Mouse (Mus musculus): ENCODE measurements around the gene Sprr2a1. TPM values are rescaled to one million over a fixed set of nuclear protein-coding genes. Genes with fewer than 3 reads are reported as not detected.
"Not testable (repeated sequence)": the region's sequence is repeated elsewhere in the genome, so short reads cannot be mapped to it uniquely, and the experiment has no call there.

The Sprr2a1 gene
- total and polyA plus RNA-seq, 3 experiments, result not detected

DNA sequence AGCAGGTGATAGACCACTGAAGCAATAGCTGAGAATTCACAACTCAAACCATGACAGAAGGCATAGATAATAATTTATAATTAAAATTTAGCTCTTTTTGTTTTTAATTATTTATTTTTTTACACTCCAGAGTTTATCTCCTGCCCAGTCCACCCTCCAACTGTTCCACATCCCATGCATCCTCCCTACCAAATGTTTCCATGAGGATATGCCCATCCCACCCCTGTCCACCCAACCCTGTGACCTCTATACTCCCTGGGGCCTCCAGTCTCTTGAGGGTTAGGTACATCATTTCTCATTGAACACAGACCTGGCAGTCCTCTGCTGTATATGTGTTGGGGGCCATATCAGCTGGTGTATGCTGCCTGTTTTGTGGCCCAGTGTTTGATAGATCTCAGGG is 42.9 kb downstream of the Sprr2a1 start:
- H3K79me2 ChIP-seq (replicated peaks; ENCODE audit: control insufficient read depth, extremely low read depth, insufficient read depth, poor library complexity, severe bottlenecking); in situ Hi-C loops (cut with MboI; ENCODE audit: low pct_ligation_motif_present, low pct_unique_long_range_greater_than_20kb, low sequenced_read_pairs); H3K4me3 ChIP-seq (replicated peaks in 1 of 3; ENCODE audit: low read depth in 2 of 3, low read length in 2 of 3, poor library complexity in 1 of 3); H3K4me2 ChIP-seq (ENCODE audit: insufficient read depth, low read depth, poor library complexity, severe bottlenecking); H3K9me3 ChIP-seq (replicated peaks; ENCODE audit: low read length); dilution Hi-C loops (cut with MboI; ENCODE audit: extremely low pct_ligation_motif_present, extremely low pct_unique_long_range_greater_than_20kb, low sequenced_read_pairs); H3K27me3 ChIP-seq (replicated peaks); DNase-seq (ENCODE audit: extremely low read depth); H3K9ac ChIP-seq (ENCODE audit: insufficient read depth, low read depth); H3K36me3 ChIP-seq (replicated peaks in 1 of 2; ENCODE audit: control insufficient read depth in 1 of 2, insufficient read depth in 1 of 2, low read length in 1 of 2); H3K4me1 ChIP-seq (ENCODE audit: control insufficient read depth in 1 of 2, insufficient read depth in 2 of 2); H3K27ac ChIP-seq (ENCODE audit: insufficient read depth, low read depth): not testable (repeated sequence)

DNA sequence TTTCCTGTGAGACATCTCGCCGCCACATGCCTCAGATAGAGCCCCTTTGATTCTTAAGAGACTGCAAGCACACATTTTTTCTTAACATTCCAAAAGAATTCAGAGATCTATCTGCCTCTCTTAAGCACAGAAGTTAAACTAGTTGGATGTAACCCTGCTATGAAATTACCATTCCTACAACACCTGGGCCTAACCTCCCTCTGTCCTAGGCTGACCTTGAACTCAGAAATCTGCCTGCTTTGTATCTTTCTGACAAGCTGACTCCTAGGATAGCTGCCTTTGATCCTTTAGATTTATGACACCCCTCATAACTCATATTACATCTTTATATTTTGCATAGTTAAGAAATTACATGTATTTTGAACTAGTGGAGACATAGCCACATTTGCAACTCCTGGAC is 47.9 kb downstream of the Sprr2a1 start:
- H3K4me2 ChIP-seq (ENCODE audit: insufficient read depth, low read depth, poor library complexity, severe bottlenecking); DNase-seq (ENCODE audit: extremely low read depth); H3K27me3 ChIP-seq (replicated peaks); H3K9me3 ChIP-seq (replicated peaks; ENCODE audit: low read length); H3K36me3 ChIP-seq (replicated peaks in 1 of 2; ENCODE audit: control insufficient read depth in 1 of 2, insufficient read depth in 1 of 2, low read length in 1 of 2); H3K4me3 ChIP-seq (replicated peaks in 1 of 3; ENCODE audit: low read depth in 2 of 3, low read length in 2 of 3, poor library complexity in 1 of 3); H3K79me2 ChIP-seq (replicated peaks; ENCODE audit: control insufficient read depth, extremely low read depth, insufficient read depth, poor library complexity, severe bottlenecking); H3K9ac ChIP-seq (ENCODE audit: insufficient read depth, low read depth); H3K4me1 ChIP-seq (ENCODE audit: control insufficient read depth in 1 of 2, insufficient read depth in 2 of 2); dilution Hi-C loops (cut with MboI; ENCODE audit: extremely low pct_ligation_motif_present, extremely low pct_unique_long_range_greater_than_20kb, low sequenced_read_pairs); in situ Hi-C loops (cut with MboI; ENCODE audit: low pct_ligation_motif_present, low pct_unique_long_range_greater_than_20kb, low sequenced_read_pairs); H3K27ac ChIP-seq (ENCODE audit: insufficient read depth, low read depth): not testable (repeated sequence)

Other genes starting within 250 kb of the Sprr2a1 start
- gene Pglyrp3, start 201.2 kb upstream of the Sprr2a1 start, total RNA-seq (2012; rRNA removed), result not detected in 2 replicates
- not detected in 2 replicates for gene Pglyrp3, start 201.2 kb upstream of the Sprr2a1 start, total RNA-seq (2014; rRNA removed)
- gene Pglyrp3, start 201.2 kb upstream of the Sprr2a1 start, polyA plus RNA-seq (2012; ENCODE audit: insufficient read length, low read depth), result not detected in 2 replicates
- gene Lor, start 132.7 kb upstream of the Sprr2a1 start, total RNA-seq (2012; rRNA removed), result not detected in 2 replicates
- gene Lor, start 132.7 kb upstream of the Sprr2a1 start, total RNA-seq (2014; rRNA removed), result not detected in 2 replicates
- not detected in 2 replicates for gene Lor, start 132.7 kb upstream of the Sprr2a1 start, polyA plus RNA-seq (2012; ENCODE audit: insufficient read length, low read depth)
- not detected in 2 replicates for gene Prr9, start 91.9 kb upstream of the Sprr2a1 start, total RNA-seq (2012; rRNA removed)
- gene Prr9, start 91.9 kb upstream of the Sprr2a1 start, total RNA-seq (2014; rRNA removed), result not detected in 2 replicates
- gene Prr9, start 91.9 kb upstream of the Sprr2a1 start, polyA plus RNA-seq (2012; ENCODE audit: insufficient read length, low read depth), result not detected in 2 replicates
- gene Lelp1, start 73.1 kb upstream of the Sprr2a1 start, total RNA-seq (2012; rRNA removed), result not detected in 2 replicates
- not detected in 2 replicates for gene Lelp1, start 73.1 kb upstream of the Sprr2a1 start, total RNA-seq (2014; rRNA removed)
- gene Lelp1, start 73.1 kb upstream of the Sprr2a1 start, polyA plus RNA-seq (2012; ENCODE audit: insufficient read length, low read depth), result not detected in 2 replicates
- not detected in 2 replicates for gene Sprr2a2, start 121 bp downstream of the Sprr2a1 start, total RNA-seq (2012; rRNA removed)
- not detected in 2 replicates for gene Sprr2a2, start 121 bp downstream of the Sprr2a1 start, total RNA-seq (2014; rRNA removed)
- gene Sprr2a2, start 121 bp downstream of the Sprr2a1 start, polyA plus RNA-seq (2012; ENCODE audit: insufficient read length, low read depth), result not detected in 2 replicates
- not detected in 2 replicates for gene Sprr2a3, start 69.6 kb downstream of the Sprr2a1 start, total RNA-seq (2012; rRNA removed)
- not detected in 2 replicates for gene Sprr2a3, start 69.6 kb downstream of the Sprr2a1 start, total RNA-seq (2014; rRNA removed)
- gene Sprr2a3, start 69.6 kb downstream of the Sprr2a1 start, polyA plus RNA-seq (2012; ENCODE audit: insufficient read length, low read depth), result not detected in 2 replicates
- gene Sprr2b, start 100.8 kb downstream of the Sprr2a1 start, total RNA-seq (2012; rRNA removed), result not detected in 2 replicates
- not detected in 2 replicates for gene Sprr2b, start 100.8 kb downstream of the Sprr2a1 start, total RNA-seq (2014; rRNA removed)
- not detected in 2 replicates for gene Sprr2b, start 100.8 kb downstream of the Sprr2a1 start, polyA plus RNA-seq (2012; ENCODE audit: insufficient read length, low read depth)
- gene Sprr2d, start 123.3 kb downstream of the Sprr2a1 start, total RNA-seq (2012; rRNA removed), result not detected in 2 replicates
- not detected in 2 replicates for gene Sprr2d, start 123.3 kb downstream of the Sprr2a1 start, total RNA-seq (2014; rRNA removed)
- gene Sprr2d, start 123.3 kb downstream of the Sprr2a1 start, polyA plus RNA-seq (2012; ENCODE audit: insufficient read length, low read depth), result not detected in 2 replicates
- not detected in 2 replicates for gene Sprr2e, start 136.3 kb downstream of the Sprr2a1 start, total RNA-seq (2012; rRNA removed)
- gene Sprr2e, start 136.3 kb downstream of the Sprr2a1 start, total RNA-seq (2014; rRNA removed), result not detected in 2 replicates
- not detected in 2 replicates for gene Sprr2e, start 136.3 kb downstream of the Sprr2a1 start, polyA plus RNA-seq (2012; ENCODE audit: insufficient read length, low read depth)
- not detected in 2 replicates for gene Sprr2f, start 149.4 kb downstream of the Sprr2a1 start, total RNA-seq (2012; rRNA removed)
- gene Sprr2f, start 149.4 kb downstream of the Sprr2a1 start, total RNA-seq (2014; rRNA removed), result not detected in 2 replicates
- not detected in 2 replicates for gene Sprr2f, start 149.4 kb downstream of the Sprr2a1 start, polyA plus RNA-seq (2012; ENCODE audit: insufficient read length, low read depth)
- not detected in 2 replicates for gene Sprr2h, start 169.9 kb downstream of the Sprr2a1 start, total RNA-seq (2012; rRNA removed)
- gene Sprr2h, start 169.9 kb downstream of the Sprr2a1 start, total RNA-seq (2014; rRNA removed), result not detected in 2 replicates
- gene Sprr2h, start 169.9 kb downstream of the Sprr2a1 start, polyA plus RNA-seq (2012; ENCODE audit: insufficient read length, low read depth), result not detected in 2 replicates
- gene Sprr2i, start 192.2 kb downstream of the Sprr2a1 start, total RNA-seq (2012; rRNA removed), result not detected in 2 replicates
- not detected in 2 replicates for gene Sprr2i, start 192.2 kb downstream of the Sprr2a1 start, total RNA-seq (2014; rRNA removed)
- not detected in 2 replicates for gene Sprr2i, start 192.2 kb downstream of the Sprr2a1 start, polyA plus RNA-seq (2012; ENCODE audit: insufficient read length, low read depth)
- gene Sprr2j-ps, start 202.3 kb downstream of the Sprr2a1 start, total RNA-seq (2012; rRNA removed), result not detected in 2 replicates
- gene Sprr2j-ps, start 202.3 kb downstream of the Sprr2a1 start, total RNA-seq (2014; rRNA removed), result not detected in 2 replicates
- not detected in 2 replicates for gene Sprr2j-ps, start 202.3 kb downstream of the Sprr2a1 start, polyA plus RNA-seq (2012; ENCODE audit: insufficient read length, low read depth)
- 8.4 and 10.6 TPM in 2 replicates for gene Gm9774, start 213.6 kb downstream of the Sprr2a1 start, total RNA-seq (2012; rRNA removed)
- gene Gm9774, start 213.6 kb downstream of the Sprr2a1 start, total RNA-seq (2014; rRNA removed), result 11.9 and 14.0 TPM in 2 replicates
- gene Gm9774, start 213.6 kb downstream of the Sprr2a1 start, polyA plus RNA-seq (2012; ENCODE audit: insufficient read length, low read depth), result 87.2 and 105 TPM in 2 replicates
- gene Sprr2k, start 216.8 kb downstream of the Sprr2a1 start, total RNA-seq (2012; rRNA removed), result not detected in 2 replicates
- not detected in 2 replicates for gene Sprr2k, start 216.8 kb downstream of the Sprr2a1 start, total RNA-seq (2014; rRNA removed)
- not detected in 2 replicates for gene Sprr2k, start 216.8 kb downstream of the Sprr2a1 start, polyA plus RNA-seq (2012; ENCODE audit: insufficient read length, low read depth)
- gene Sprr1b, start 223.0 kb downstream of the Sprr2a1 start, total RNA-seq (2012; rRNA removed), result not detected in 2 replicates
- gene Sprr1b, start 223.0 kb downstream of the Sprr2a1 start, total RNA-seq (2014; rRNA removed), result not detected in 2 replicates
- not detected in 2 replicates for gene Sprr1b, start 223.0 kb downstream of the Sprr2a1 start, polyA plus RNA-seq (2012; ENCODE audit: insufficient read length, low read depth)
- not detected in 2 replicates for gene Sprr3, start 242.9 kb downstream of the Sprr2a1 start, total RNA-seq (2012; rRNA removed)
- not detected in 2 replicates for gene Sprr3, start 242.9 kb downstream of the Sprr2a1 start, total RNA-seq (2014; rRNA removed)
- not detected in 2 replicates for gene Sprr3, start 242.9 kb downstream of the Sprr2a1 start, polyA plus RNA-seq (2012; ENCODE audit: insufficient read length, low read depth)